8 mouse cellular contexts compared by ENCODE assay signal in genomic region chr11:101465869-101466551, GRCm38 (mm10). TPM values are rescaled to one million over a fixed set of nuclear protein-coding genes. Genes with fewer than 3 reads are reported as not detected.
A peak's percentile ranks its signal among the peaks of the same experiment; 100 is the strongest.
DNase-seq lines count a peak whose midpoint lies in the region; ATAC-seq lines count a peak whose summit lies in the region.

Vat1 (minus strand) TSS chr11:101466230.

- no peaks in the 10 kb centered on the region for H3K9me3 ChIP-seq in limb, embryonic 13.5 days
- no peaks in the 10 kb centered on the region for H3K9me3 ChIP-seq in midbrain, embryonic 14.5 days (ENCODE audit: control insufficient read depth, low read length)

- peak; percentile 41 for DNase-seq in cerebellum, adult 11 months
- no peak for DNase-seq in cerebellum, adult 9-10 months
- DNase-seq in embryo, embryonic 10 days (ENCODE audit: low spot score): peak; percentile 63
- DNase-seq in heart, adult 11 months: peak; percentile 98
- peak; percentile 59 for DNase-seq in kidney, adult 11 months
- peak; percentile 90 for DNase-seq in midbrain, embryonic 14.5 days
- DNase-seq in spleen, adult 12 weeks (ENCODE audit: low spot score): peak; percentile 39

- H3K4me2 ChIP-seq in limb, embryonic 13.5 days (replicated peaks): peak within 1 kb of the TSS; percentile 93
- peak within 1 kb of the TSS; percentile 77 for H3K4me2 ChIP-seq in midbrain, embryonic 14.5 days (ENCODE audit: low read length)

- H3K4me3 ChIP-seq in limb, embryonic 13.5 days: peak within 1 kb of the TSS; percentile 85
- H3K4me3 ChIP-seq in midbrain, embryonic 14.5 days (replicated peaks; ENCODE audit: low read depth, low read length): peak within 1 kb of the TSS; percentile 98

- ATAC-seq in limb, embryonic 13.5 days (ENCODE audit: low FRiP score, low read depth): peak; percentile 55
- peak; percentile 62 for ATAC-seq in midbrain, embryonic 14.5 days (ENCODE audit: low FRiP score, low TSS enrichment)

- H3K27me3 ChIP-seq in limb, embryonic 13.5 days: peaks cover 3% of the 10 kb centered on the region; the same call in 1 of the 2 replicates
- H3K27me3 ChIP-seq in midbrain, embryonic 14.5 days (ENCODE audit: control insufficient read depth, insufficient read depth, low read length): no peaks in the 10 kb centered on the region

- 1% methylated on average over 60 of the region's 60 CpGs for WGBS in limb, embryonic 13.5 days
- WGBS in midbrain, embryonic 14.5 days: 1% methylated on average over 60 of the region's 60 CpGs

- peaks cover 20% of the 10 kb centered on the region for H3K36me3 ChIP-seq in limb, embryonic 13.5 days
- peaks cover 27% of the 10 kb centered on the region for H3K36me3 ChIP-seq in midbrain, embryonic 14.5 days (ENCODE audit: control insufficient read depth, insufficient read depth, low read length)

- H3K9ac ChIP-seq in limb, embryonic 13.5 days: peak within 1 kb of the TSS; percentile 66
- peak within 1 kb of the TSS; percentile 90 for H3K9ac ChIP-seq in midbrain, embryonic 14.5 days (replicated peaks; ENCODE audit: low read length)

- peaks cover 44% of the 10 kb centered on the region for H3K4me1 ChIP-seq in limb, embryonic 13.5 days
- H3K4me1 ChIP-seq in midbrain, embryonic 14.5 days (ENCODE audit: control insufficient read depth, insufficient read depth, low read length): peaks cover 45% of the 10 kb centered on the region

- H3K27ac ChIP-seq in limb, embryonic 13.5 days: peak within 1 kb of the TSS; percentile 73; the same call in 1 of the 2 replicates
- peak within 1 kb of the TSS; percentile 91 for H3K27ac ChIP-seq in midbrain, embryonic 14.5 days (replicated peaks; ENCODE audit: low read depth, low read length)

RNA-seq across cellular contexts. Expression of gene Vat1, which starts in this region (rescaled TPM):
- 35.7 and 39.7 TPM in 2 replicates for polyA plus RNA-seq in limb, embryonic 13.5 days (2015; fragmentation: Nextera tagmentation; extraction: Ambion mirVana)
- polyA plus RNA-seq in midbrain, embryonic 14.5 days (2014; fragmentation: Nextera tagmentation; extraction: Ambion mirVana): 99.9 and 129 TPM in 2 replicates
